Mouse (Mus musculus) intestine, embryonic 14.5 days (tissue): ENCODE results near the gene Nit1. TPM values are rescaled to one million over a fixed set of nuclear protein-coding genes. Genes with fewer than 3 reads are reported as not detected.

Experiments used
- ATAC-seq: fragments of 200-750 bp; cut with Nextera tagmentation; replicated peaks from 2 replicates; pipeline ENCODE4 v1.8.0; 2017; ENCODE audit warnings: low read depth, moderate number of reproducible peaks, moderate TSS enrichment, moderate library complexity; ENCODE audit not compliant: low FRiP score, low TSS enrichment
- DNase-seq: peaks from one replicate; pipeline ENCODE4 v3.0.0-alpha.2; 2018; ENCODE audit warnings: low spot score
- H3K27ac ChIP-seq: fragments of 300-500 bp; sonication (generic); 2 replicates; pipeline ENCODE4 v1.5.1; 2014; ENCODE audit warnings: low read depth, mild to moderate bottlenecking, control low read depth
- H3K27me3 ChIP-seq: fragments of 300-500 bp; sonication (generic); replicated peaks from 2 replicates; pipeline ENCODE4 v1.6.1; 2014; ENCODE audit warnings: low read length, control low read depth; ENCODE audit not compliant: control insufficient read depth, insufficient read depth
- H3K36me3 ChIP-seq: fragments of 300-500 bp; sonication (generic); 2 replicates; pipeline ENCODE4 v1.6.1; 2014; ENCODE audit warnings: low read length, control low read depth; ENCODE audit not compliant: control insufficient read depth, insufficient read depth
- H3K4me1 ChIP-seq: fragments of 300-500 bp; sonication (generic); replicated peaks from 2 replicates; pipeline ENCODE4 v1.6.1; 2014; ENCODE audit warnings: low read length, control low read depth, mixed read lengths; ENCODE audit not compliant: control insufficient read depth, insufficient read depth
- H3K4me2 ChIP-seq: fragments of 300-500 bp; sonication (generic); 2 replicates; pipeline ENCODE4 v1.6.1; 2014; ENCODE audit warnings: low read length
- H3K4me3 ChIP-seq: fragments of 300-500 bp; sonication (generic); 2 replicates; pipeline ENCODE4 v1.5.1; 2014; ENCODE audit warnings: low read depth, low read length, control low read depth, mixed read lengths
- H3K9ac ChIP-seq: fragments of 300-500 bp; sonication (generic); 2 replicates; pipeline ENCODE4 v1.6.1; 2014; ENCODE audit warnings: mild to moderate bottlenecking, low read length
- H3K9me3 ChIP-seq: fragments of 300-500 bp; sonication (generic); 2 replicates; pipeline ENCODE4 v1.6.1; 2016; ENCODE audit warnings: low read length, control low read depth; ENCODE audit not compliant: control insufficient read depth
- WGBS: fragments of 180-500 bp; shearing (Covaris S2); extraction: QIAGEN DNeasy Blood & Tissue Kit; methylation state at CpG from one replicate; pipeline ENCODE4 v1.1.7; 2014; 5-methylcytosine and 5-hydroxymethylcytosine counted together
- polyA plus RNA-seq: library from polyadenylated mRNA; unstranded; fragments of >200 nt; fragmentation: Nextera tagmentation; extraction: Ambion mirVana; gene quantifications from 2 replicates; pipeline ENCODE4 v1.2.1, GENCODE M21; 2014

The Nit1 gene
- polyA plus RNA-seq, 1 experiment from 2014 or later: 31.1 TPM

DNA sequence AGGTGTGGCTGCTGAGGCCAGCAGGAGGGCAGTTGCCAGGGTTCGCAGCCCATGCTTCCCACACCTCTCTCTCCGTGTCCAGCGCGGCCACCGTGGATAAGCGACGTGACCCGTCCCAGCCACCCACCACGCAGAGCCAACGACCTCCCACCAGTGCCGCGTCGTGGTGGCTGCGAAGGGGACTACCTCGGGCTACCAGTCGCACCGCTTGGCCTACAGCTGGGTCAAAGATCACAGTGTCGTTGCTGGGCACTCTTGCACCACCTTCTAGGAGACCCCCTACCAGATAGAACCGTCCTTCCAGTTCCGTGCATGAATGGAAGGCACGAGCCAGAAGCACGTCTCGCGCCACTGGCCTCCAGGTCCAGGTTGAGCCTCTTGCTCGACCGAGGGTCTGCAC is 14.8 kb upstream of the Nit1 start:
- Histone ChIP-seq H3K9me3 (no peaks in the 10 kb centered on the region), H3K4me1 (peaks cover 6% of the 10 kb centered on the region), H3K4me3 (peak overlapping the region; percentile 59), H3K27ac (no peak overlapping the region), H3K36me3 (peaks cover 33% of the 10 kb centered on the region), H3K9ac (peak overlapping the region; percentile 31), H3K27me3 (no peaks in the 10 kb centered on the region), H3K4me2 (peak overlapping the region; percentile 56)
- WGBS: 9% methylated on average over 26 of the region's 26 CpGs
- DNase-seq (no peak), ATAC-seq (peak; percentile 50)

DNA sequence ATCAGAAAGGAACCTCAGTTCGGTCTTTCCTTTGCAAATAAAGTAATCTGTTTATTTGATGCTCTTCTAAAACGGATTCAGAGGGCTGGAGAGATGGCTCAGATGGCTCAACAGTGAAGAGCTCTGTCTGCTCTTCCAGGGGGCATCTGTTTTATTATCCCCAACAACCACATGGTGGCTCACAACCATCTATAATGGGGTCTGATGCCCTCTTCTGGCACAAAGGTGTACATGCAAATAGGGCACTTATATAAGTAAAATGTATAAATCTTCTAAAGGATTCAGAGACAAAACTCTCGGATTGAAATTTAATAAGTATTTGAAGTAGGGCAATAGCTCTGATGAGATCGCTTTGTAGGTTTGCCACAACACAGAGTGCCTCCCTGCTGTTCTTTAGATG is 13.0 kb upstream of the Nit1 start:
- ATAC-seq: no peak
- peaks cover 33% of the 10 kb centered on the region for H3K36me3 ChIP-seq
- H3K9ac ChIP-seq: no peak overlapping the region
- WGBS: 69% methylated on average over 4 of the region's 4 CpGs
- no peak overlapping the region for H3K4me2 ChIP-seq
- H3K4me3 ChIP-seq: no peak overlapping the region
- H3K27me3 ChIP-seq: no peaks in the 10 kb centered on the region
- H3K9me3 ChIP-seq: no peaks in the 10 kb centered on the region
- H3K4me1 ChIP-seq: peaks cover 6% of the 10 kb centered on the region
- DNase-seq: no peak
- H3K27ac ChIP-seq: no peak overlapping the region

DNA sequence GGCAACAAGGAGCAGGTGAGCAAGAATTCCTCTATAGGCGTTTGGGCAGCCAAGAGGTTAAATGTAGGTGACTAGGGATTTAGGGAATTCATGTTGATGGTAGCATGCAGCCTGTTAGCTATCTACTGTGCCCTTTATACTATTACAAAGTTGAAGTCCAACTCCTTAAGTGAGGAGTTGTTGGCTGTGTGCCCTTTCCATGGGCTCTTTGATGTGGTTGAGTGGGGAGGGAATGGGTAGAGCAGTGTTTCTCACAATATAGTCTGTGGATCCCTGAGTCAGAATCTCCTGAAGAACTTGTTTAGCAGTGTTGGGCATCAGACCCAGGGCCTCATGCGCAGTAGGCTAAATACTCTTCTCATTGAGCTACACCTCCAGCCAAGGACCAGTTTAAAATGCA is 11.4 kb upstream of the Nit1 start:
- Histone ChIP-seq H3K27me3 (no peaks in the 10 kb centered on the region), H3K9me3 (no peaks in the 10 kb centered on the region), H3K4me2 (no peak overlapping the region), H3K27ac (no peak overlapping the region), H3K36me3 (peaks cover 33% of the 10 kb centered on the region), H3K4me1 (peaks cover 6% of the 10 kb centered on the region), H3K4me3 (no peak overlapping the region), H3K9ac (no peak overlapping the region)
- ATAC-seq: no peak
- 86% methylated on average over 2 of the region's 2 CpGs for WGBS
- no peak for DNase-seq

DNA sequence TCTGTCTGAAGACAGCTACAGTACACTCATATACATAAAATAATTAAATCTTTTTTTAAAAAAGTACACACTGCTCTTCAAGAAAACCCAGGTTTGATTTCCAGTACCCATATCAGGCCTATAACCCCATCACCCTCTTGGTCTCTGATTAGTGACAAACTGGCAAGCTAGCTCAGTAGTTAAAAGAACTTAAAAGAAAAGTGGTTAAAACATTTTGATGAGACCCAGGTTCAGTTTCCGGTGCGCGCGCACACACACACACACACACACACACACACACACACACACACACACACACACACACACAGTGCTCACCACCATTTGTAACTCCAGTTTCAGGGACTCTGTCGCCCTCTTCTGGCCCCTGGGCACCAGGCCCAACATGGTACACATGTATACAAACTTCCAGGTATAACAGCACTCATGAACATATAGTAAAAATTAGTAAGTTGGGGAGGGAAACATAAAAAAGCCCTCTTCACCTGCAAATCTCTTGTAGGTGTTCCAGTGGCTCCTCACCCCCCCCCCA is 10.4 kb upstream of the Nit1 start:
- H3K4me2 ChIP-seq: no peak overlapping the region
- peaks cover 3% of the 10 kb centered on the region; the same call in 1 of the 2 replicates for H3K4me1 ChIP-seq
- ATAC-seq (no peak), DNase-seq (no peak)
- H3K36me3 ChIP-seq: peaks cover 33% of the 10 kb centered on the region
- no peaks in the 10 kb centered on the region for H3K27me3 ChIP-seq
- H3K9ac ChIP-seq: no peak overlapping the region
- no peaks in the 10 kb centered on the region for H3K9me3 ChIP-seq
- 87% methylated on average over 5 of the region's 5 CpGs for whole genome bisulfite sequencing
- H3K27ac ChIP-seq: no peak overlapping the region
- H3K4me3 ChIP-seq: no peak overlapping the region

DNA sequence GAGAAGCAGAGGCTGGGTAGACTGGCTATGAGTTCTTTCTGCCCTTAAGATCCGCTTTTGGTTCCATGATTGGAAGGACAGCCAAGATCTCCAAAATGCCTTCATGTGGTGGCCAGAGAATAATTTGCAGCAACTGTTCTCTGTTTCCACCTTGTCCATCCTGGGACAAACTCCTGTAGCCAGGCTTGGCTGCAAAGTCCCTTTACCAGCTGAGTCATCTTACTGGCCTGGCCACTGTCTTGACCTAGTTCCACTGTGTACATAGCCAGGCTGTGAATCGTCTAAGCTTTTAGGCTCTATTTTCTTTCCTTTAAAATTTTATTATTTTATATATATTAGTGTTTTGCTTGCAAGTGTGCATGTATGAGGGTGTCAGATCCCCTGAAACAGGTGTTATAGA is 3.8 kb upstream of the Nit1 start:
- Histone ChIP-seq H3K27ac (no peak overlapping the region), H3K4me2 (no peak overlapping the region), H3K9ac (no peak overlapping the region), H3K4me1 (peaks cover 9% of the 10 kb centered on the region), H3K36me3 (peaks cover 4% of the 10 kb centered on the region; the same call in 1 of the 2 replicates), H3K4me3 (no peak overlapping the region), H3K27me3 (no peaks in the 10 kb centered on the region), H3K9me3 (no peaks in the 10 kb centered on the region)
- no peak for DNase-seq
- 90% methylated on average over 2 of the region's 2 CpGs for WGBS
- no peak for ATAC-seq

DNA sequence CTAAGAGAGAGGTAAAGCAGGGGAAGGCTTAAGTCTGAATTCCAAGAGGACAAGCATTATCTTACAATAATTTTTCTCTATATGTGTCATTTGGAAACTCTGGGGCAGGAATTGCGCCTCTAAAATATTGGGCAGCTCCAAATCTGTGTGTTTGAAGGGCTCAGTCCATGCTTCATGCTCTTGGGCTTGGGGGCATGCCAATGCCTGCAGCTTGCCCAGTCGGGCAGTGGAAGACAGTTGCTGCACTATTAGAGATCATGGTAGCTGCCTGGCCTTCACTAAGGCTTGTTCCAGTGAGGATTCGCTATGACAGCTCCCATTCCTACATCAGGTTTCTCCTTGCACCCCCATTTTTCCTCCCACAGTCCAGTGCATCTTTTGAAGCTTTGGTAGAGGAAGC is 3.2 kb upstream of the Nit1 start:
- H3K4me2 ChIP-seq: no peak overlapping the region
- H3K4me1 ChIP-seq: peaks cover 9% of the 10 kb centered on the region
- DNase-seq (no peak), ATAC-seq (no peak)
- H3K4me3 ChIP-seq: no peak overlapping the region
- H3K36me3 ChIP-seq: peaks cover 4% of the 10 kb centered on the region; the same call in 1 of the 2 replicates
- no peaks in the 10 kb centered on the region for H3K27me3 ChIP-seq
- no peak overlapping the region for H3K27ac ChIP-seq
- no peaks in the 10 kb centered on the region for H3K9me3 ChIP-seq
- H3K9ac ChIP-seq: no peak overlapping the region
- 92% methylated on average over 3 of the region's 3 CpGs for WGBS

DNA sequence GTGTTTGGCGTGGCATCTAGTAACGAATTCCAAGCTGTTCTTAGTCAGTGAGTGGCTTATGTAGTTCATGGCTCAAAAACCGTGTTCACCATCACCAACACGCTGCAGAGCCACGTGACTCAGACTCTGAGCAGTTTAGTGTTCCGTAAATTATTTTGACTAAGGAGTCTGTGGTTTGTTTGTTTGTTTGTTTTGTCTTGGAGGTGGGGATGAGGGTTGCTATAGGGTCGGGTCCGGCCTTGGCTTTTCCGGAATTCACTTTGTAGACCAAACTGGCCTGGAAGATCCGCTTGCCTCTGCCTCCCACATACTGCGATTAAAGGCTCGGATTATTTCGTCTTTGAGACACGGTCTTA is 627 bp upstream of the Nit1 start:
- no peaks in the 10 kb centered on the region for H3K9me3 ChIP-seq
- WGBS: 1% methylated on average over 14 of the region's 14 CpGs
- peaks cover 11% of the 10 kb centered on the region for H3K4me1 ChIP-seq
- peaks cover 29% of the 10 kb centered on the region for H3K36me3 ChIP-seq
- H3K4me3 ChIP-seq: peak overlapping the region; percentile 85
- DNase-seq (no peak), ATAC-seq (no peak; the same call in 1 of the 2 replicates)
- H3K27me3 ChIP-seq: no peaks in the 10 kb centered on the region
- peak overlapping the region; percentile 95 for H3K4me2 ChIP-seq
- H3K9ac ChIP-seq: peak overlapping the region; percentile 82
- no peak overlapping the region for H3K27ac ChIP-seq

DNA sequence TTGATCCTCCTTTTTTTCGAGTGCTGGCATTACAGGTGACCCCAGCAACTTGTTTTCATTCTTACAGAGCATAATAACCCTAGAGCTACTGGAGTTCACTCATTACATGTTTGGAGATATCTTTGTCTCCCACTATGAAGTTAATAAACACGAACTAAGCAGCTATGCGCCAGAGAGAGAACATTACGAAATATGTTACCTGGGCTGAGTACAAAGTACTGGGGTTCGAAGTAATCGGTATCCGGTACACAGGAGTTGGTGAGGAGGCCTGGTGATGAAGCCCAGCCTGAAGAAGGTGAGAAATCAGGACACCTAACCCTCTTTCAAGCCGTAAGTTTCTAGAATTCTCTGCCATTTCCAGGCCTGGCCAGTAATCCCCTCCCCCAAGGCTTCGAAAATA is 731 bp downstream of the Nit1 start:
- peaks cover 43% of the 10 kb centered on the region for H3K36me3 ChIP-seq
- 74% methylated on average over 9 of the region's 9 CpGs for WGBS
- H3K9me3 ChIP-seq: no peaks in the 10 kb centered on the region
- ATAC-seq (no peak), DNase-seq (no peak)
- H3K4me2 ChIP-seq: peak overlapping the region; percentile 95
- H3K27ac ChIP-seq: no peak overlapping the region; the same call in 1 of the 2 replicates
- peak overlapping the region; percentile 82 for H3K9ac ChIP-seq
- no peaks in the 10 kb centered on the region for H3K27me3 ChIP-seq
- H3K4me3 ChIP-seq: peak overlapping the region; percentile 85
- peaks cover 11% of the 10 kb centered on the region for H3K4me1 ChIP-seq

DNA sequence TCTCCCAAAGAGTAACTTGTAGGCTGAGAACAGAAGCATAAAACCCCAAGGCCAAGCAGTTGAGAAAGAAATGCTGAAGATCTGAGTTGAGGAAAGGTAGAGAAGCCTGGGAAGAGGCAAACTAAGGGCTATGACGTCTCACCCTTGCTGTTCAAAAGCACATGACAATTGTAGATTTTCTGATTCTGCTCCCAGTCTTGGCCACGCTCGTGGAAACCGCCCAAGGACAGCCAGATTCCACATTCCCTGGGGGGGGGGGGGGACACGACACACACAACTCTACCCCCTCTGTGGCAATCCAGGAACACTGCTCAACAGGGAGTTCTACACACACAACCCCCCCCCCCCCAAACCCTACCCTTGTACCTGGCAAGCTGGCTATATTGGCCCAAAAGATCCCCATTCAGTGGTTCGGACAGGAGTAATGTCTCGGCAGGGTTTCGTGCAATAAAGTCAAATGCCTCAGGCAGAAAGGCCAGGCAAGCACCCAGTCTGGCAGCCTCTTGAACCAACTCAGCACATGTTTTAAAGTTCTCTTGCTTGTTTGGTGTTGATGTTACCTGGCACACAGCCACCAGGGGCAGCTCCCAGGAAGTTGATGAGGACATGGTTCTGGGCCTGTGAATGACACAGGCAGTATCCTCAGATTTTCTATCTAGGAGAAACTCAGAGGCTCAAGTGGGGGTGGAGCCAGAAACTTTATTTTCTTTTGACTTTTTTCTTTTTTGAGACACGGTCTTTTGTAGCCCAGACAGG is 1.3 kb downstream of the Nit1 start:
- WGBS: 81% methylated on average over 9 of the region's 9 CpGs
- Histone ChIP-seq H3K4me1 (peaks cover 11% of the 10 kb centered on the region), H3K27me3 (no peaks in the 10 kb centered on the region), H3K4me2 (peak overlapping the region; percentile 95), H3K9ac (no peak overlapping the region), H3K27ac (no peak overlapping the region), H3K4me3 (no peak overlapping the region), H3K36me3 (peaks cover 49% of the 10 kb centered on the region), H3K9me3 (no peaks in the 10 kb centered on the region)
- DNase-seq: no peak
- no peak for ATAC-seq
